Mouse (Mus musculus) adrenal gland, postnatal 25 days (tissue): ENCODE results near the gene Uhrf2. TPM values are rescaled to one million over a fixed set of nuclear protein-coding genes. Genes with fewer than 3 reads are reported as not detected.

Experiments used
- DNase-seq: peaks from one replicate; pipeline ENCODE4 v3.0.0; 2021; ENCODE audit warnings: mixed read lengths
- total RNA-seq: library from RNA; stranded (reverse); gene quantifications from 2 replicates; pipeline ENCODE4 v1.2.3, GENCODE M21; 2021

The Uhrf2 gene
- total RNA-seq, 1 experiment from 2014 or later, result 48.1 TPM

- no peak for DNase-seq
Measured at GRCm38 (mm10) chr19:30124999-30125669, 94.8 kb downstream of the Uhrf2 start.

- no peak for DNase-seq
Measured at GRCm38 (mm10) chr19:30125670-30126059, 95.4 kb downstream of the Uhrf2 start.

GRCm38 (mm10) chr19:30128177-30128576 lies 97.9 kb downstream of the Uhrf2 start:
- DNase-seq, result no peak

- DNase-seq, result no peak
Measured at GRCm38 (mm10) chr19:30136308-30136707, 106.0 kb downstream of the Uhrf2 start.

Other genes starting within 250 kb of the Uhrf2 start
- gene 9930021J03Rik, start 224.5 kb upstream of the Uhrf2 start, total RNA-seq, result 18.6 and 19.0 TPM in 2 replicates
- 15.5 and 16.9 TPM in 2 replicates for gene Ranbp6, start 217.5 kb upstream of the Uhrf2 start, total RNA-seq
- 9.0 and 12.9 TPM in 2 replicates for gene Il33, start 105.4 kb upstream of the Uhrf2 start, total RNA-seq
- not detected in 2 replicates for gene Trpd52l3, start 26.7 kb upstream of the Uhrf2 start, total RNA-seq
- gene Gldc, start 144.9 kb downstream of the Uhrf2 start, total RNA-seq, result 1.1 and 1.2 TPM in 2 replicates
- 3.5 TPM in 1 of 2 replicates, not detected in the other for gene Mbl2, start 202.4 kb downstream of the Uhrf2 start, total RNA-seq